ENCODE assay signal across 8 mouse cellular contexts in the genomic region with DNA sequence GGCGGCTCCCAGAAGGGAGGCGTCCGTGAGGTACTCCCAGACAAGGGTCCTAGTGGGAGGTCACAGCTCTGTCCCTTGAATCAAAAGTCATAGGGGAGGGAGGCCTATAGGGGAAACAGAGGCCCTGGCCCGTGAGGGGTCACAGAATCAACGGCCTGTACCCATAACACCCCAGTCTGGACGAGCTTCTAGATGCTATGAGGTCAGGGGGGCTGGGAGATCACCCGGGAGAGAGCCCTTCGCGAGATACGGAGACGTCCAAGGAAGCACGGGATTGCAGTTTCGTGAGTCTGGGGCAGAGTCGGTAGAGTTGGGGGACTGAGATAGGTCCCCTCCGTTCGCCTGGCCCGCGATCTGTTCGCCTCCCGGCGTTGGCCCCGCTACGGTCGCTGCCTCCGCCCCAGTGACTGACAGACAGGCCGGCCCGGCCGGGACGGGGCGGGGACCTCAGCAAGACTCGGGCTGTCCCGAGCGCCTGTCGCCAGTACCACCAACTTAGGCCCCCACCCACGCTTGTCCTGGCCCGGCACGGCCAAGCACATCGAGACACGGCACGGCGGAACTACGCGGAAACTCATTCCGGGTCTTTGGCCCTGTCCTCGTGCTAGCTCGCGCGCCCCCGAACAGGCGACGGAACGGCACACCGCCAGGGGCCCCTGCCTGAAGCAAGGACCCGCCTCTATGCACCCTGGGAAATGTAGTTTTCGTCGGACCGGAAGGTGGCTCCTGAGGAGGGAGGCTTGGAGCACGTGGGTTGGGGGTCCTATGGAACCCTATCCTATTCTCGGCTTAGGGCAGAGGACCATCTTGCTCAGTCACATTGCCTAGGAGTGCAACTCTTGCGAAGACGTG. TPM values are rescaled to one million over a fixed set of nuclear protein-coding genes. Genes with fewer than 3 reads are reported as not detected.
DNase-seq lines count a peak whose midpoint lies in the region; ATAC-seq and TF ChIP-seq lines count a peak whose summit lies in the region.

A gene (minus strand): TSS at position 409 of the 852 bp plus-strand sequence.

- DNase-seq in c-Kit-positive CD71-positive TER-119-positive erythroid progenitor cells, embryonic 14.5 days (ENCODE audit: low spot score): peak; percentile 87
- DNase-seq in heart, postnatal 10 days: peak; percentile 96 to 97
- peak; percentile 88 for DNase-seq in large intestine, adult 2 months (ENCODE audit: low read depth, low spot score)
- peak; percentile 93 for DNase-seq in liver, postnatal 0 days
- peak; percentile 93 for DNase-seq in testis, postnatal 10 days (ENCODE audit: low spot score)

- 0 out of 2 replicates have a peak, but pooled peaks cover 4% of the 10 kb centered on the region for H3K27me3 ChIP-seq in E14TG2a.4 (ENCODE audit: insufficient read depth, low read length)
- H3K27me3 ChIP-seq in forebrain, embryonic 13.5 days: no peaks in the 10 kb centered on the region
- no peaks in the 10 kb centered on the region for H3K27me3 ChIP-seq in liver, postnatal 0 days (ENCODE audit: insufficient read depth, low read length)
- H3K27me3 ChIP-seq in neural tube, embryonic 14.5 days (ENCODE audit: control insufficient read depth, insufficient read depth, low read length): no peaks in the 10 kb centered on the region

- intact Hi-C loops in heart, postnatal 10 days (cut with DNase I): loop anchor here (2.0 kb wide), 1 partner anchor 24 kb away; no protein-coding TSS in a partner anchor

- H3K36me3 ChIP-seq in E14TG2a.4 (ENCODE audit: insufficient read depth, low read length): peaks cover 31% of the 10 kb centered on the region
- H3K36me3 ChIP-seq in forebrain, embryonic 13.5 days (ENCODE audit: poor library complexity, severe bottlenecking): peaks cover 19% of the 10 kb centered on the region
- H3K36me3 ChIP-seq in liver, postnatal 0 days (replicated peaks; ENCODE audit: insufficient read depth, low read length): peaks cover 4% of the 10 kb centered on the region
- H3K36me3 ChIP-seq in neural tube, embryonic 14.5 days (ENCODE audit: control insufficient read depth, insufficient read depth, low read length): peaks cover 9% of the 10 kb centered on the region; the same call in 1 of the 2 replicates

- peak; percentile 84 for TF ChIP-seq EP300 in liver, postnatal 0 days (IDR thresholded peaks at IDR 0.05; ENCODE audit: low read depth)

- peak within 1 kb of the TSS; percentile 94 for H3K9ac ChIP-seq in forebrain, embryonic 13.5 days
- H3K9ac ChIP-seq in liver, postnatal 0 days (replicated peaks): peak within 1 kb of the TSS; percentile 83
- peak within 1 kb of the TSS; percentile 88 for H3K9ac ChIP-seq in neural tube, embryonic 14.5 days (replicated peaks; ENCODE audit: low read depth, low read length)

- ATAC-seq in forebrain, embryonic 13.5 days: peak; percentile 98
- ATAC-seq in liver, postnatal 0 days: peak; percentile 97
- peak; percentile 97 for ATAC-seq in neural tube, embryonic 14.5 days (ENCODE audit: low read depth)

- H3K9me3 ChIP-seq in E14TG2a.4 (ENCODE audit: low read length): no peaks in the 10 kb centered on the region
- H3K9me3 ChIP-seq in forebrain, embryonic 13.5 days (replicated peaks): no peaks in the 10 kb centered on the region
- H3K9me3 ChIP-seq in liver, postnatal 0 days (ENCODE audit: low read length): no peaks in the 10 kb centered on the region
- H3K9me3 ChIP-seq in neural tube, embryonic 14.5 days (ENCODE audit: control insufficient read depth, low read length): no peaks in the 10 kb centered on the region

- peak within 1 kb of the TSS; percentile 100 for H3K4me2 ChIP-seq in forebrain, embryonic 13.5 days
- H3K4me2 ChIP-seq in liver, postnatal 0 days (ENCODE audit: low read depth, low read length): peak within 1 kb of the TSS; percentile 99
- H3K4me2 ChIP-seq in neural tube, embryonic 14.5 days (ENCODE audit: low read depth, low read length): peak within 1 kb of the TSS; percentile 98

- under 1% methylated on average over 61 of the region's 61 CpGs for WGBS in forebrain, embryonic 13.5 days
- WGBS in large intestine, adult 2 months: under 1% methylated on average over 61 of the region's 61 CpGs
- WGBS in liver, postnatal 0 days (ENCODE audit: insufficient replicate concordance): under 1% methylated on average over 61 of the region's 61 CpGs
- WGBS in neural tube, embryonic 14.5 days: under 1% methylated on average over 57 of the region's 61 CpGs

- H3K4me3 ChIP-seq in E14TG2a.4 (replicated peaks; ENCODE audit: low read length): peak within 1 kb of the TSS; percentile 95
- peak within 1 kb of the TSS; percentile 86 for H3K4me3 ChIP-seq in forebrain, embryonic 13.5 days
- H3K4me3 ChIP-seq in liver, postnatal 0 days (ENCODE audit: low read depth, low read length): peak within 1 kb of the TSS; percentile 81
- peak within 1 kb of the TSS; percentile 84 for H3K4me3 ChIP-seq in neural tube, embryonic 14.5 days (ENCODE audit: low read depth, low read length)

- TF ChIP-seq CTCF in E14TG2a.4 (conservative IDR thresholded peaks at IDR 0.05; ENCODE audit: low read length): no peak
- peak; percentile 44 for TF ChIP-seq CTCF in liver, postnatal 0 days (IDR thresholded peaks at IDR 0.05; ENCODE audit: low read depth)

- peaks cover 43% of the 10 kb centered on the region for H3K4me1 ChIP-seq in E14TG2a.4 (replicated peaks; ENCODE audit: low read depth, low read length)
- H3K4me1 ChIP-seq in forebrain, embryonic 13.5 days: peaks cover 52% of the 10 kb centered on the region
- peaks cover 31% of the 10 kb centered on the region for H3K4me1 ChIP-seq in liver, postnatal 0 days (ENCODE audit: insufficient read depth)
- H3K4me1 ChIP-seq in neural tube, embryonic 14.5 days (ENCODE audit: control insufficient read depth, insufficient read depth, low read length): peaks cover 40% of the 10 kb centered on the region

- peak within 1 kb of the TSS; percentile 78 for H3K27ac ChIP-seq in forebrain, embryonic 13.5 days
- H3K27ac ChIP-seq in liver, postnatal 0 days (ENCODE audit: low read depth): peak within 1 kb of the TSS; percentile 55
- peak within 1 kb of the TSS; percentile 85 for H3K27ac ChIP-seq in neural tube, embryonic 14.5 days (ENCODE audit: low read depth, low read length)

RNA-seq across cellular contexts. Expression of the gene that starts here (rescaled TPM):
- polyA plus RNA-seq in forebrain, embryonic 13.5 days (2015; fragmentation: Nextera tagmentation; extraction: Ambion mirVana): 60.5 and 70.6 TPM in 2 replicates
- 10 to 100 TPM; 50.9 to 61.5 TPM for total RNA-seq in heart, postnatal 10 days (2021)
- polyA plus RNA-seq in large intestine, adult 2 months (2012; rRNA removed): 41.0 and 42.9 TPM in 2 replicates
- polyA plus RNA-seq in liver, postnatal 0 days (2015; fragmentation: Nextera tagmentation; extraction: Ambion mirVana): 7.5 and 7.7 TPM in 2 replicates
- 61.7 and 65.7 TPM in 2 replicates for polyA plus RNA-seq in neural tube, embryonic 14.5 days (2014; fragmentation: Nextera tagmentation; extraction: Ambion mirVana)

Comparison
In these comparisons a context has a peak if more than half of its experiments do, and no peak if none do; other contexts are left out.
1. Peak in every context shown above with its lines: DNase-seq, ATAC-seq, H3K4me3 ChIP-seq and H3K27ac ChIP-seq.